Mouse (Mus musculus) telencephalon, adult 2 months (tissue): ENCODE measurements around the gene Gss.

Experiments used
- DNase-seq: peaks from one replicate; pipeline ENCODE4 v3.0.0-alpha.2; 2011; ENCODE audit warnings: low read depth, low spot score

Gene Gss

GRCm38 (mm10) chr2:155592137-155592853, at the start of gene Gss:
Gss (minus strand) TSS chr2:155592810.
- DNase-seq: peak; percentile 96

- DNase-seq: no peak
These were observed 49.2 kb upstream of the Gss start for GRCm38 (mm10) chr2:155641540-155642472.

- no peak for DNase-seq
These were observed 48.0 kb upstream of the Gss start for GRCm38 (mm10) chr2:155640656-155641055.

GRCm38 (mm10) chr2:155637411-155637810, 44.8 kb upstream of the Gss start:
- no peak for DNase-seq

GRCm38 (mm10) chr2:155636881-155637280, 44.3 kb upstream of the Gss start:
- DNase-seq: no peak

- no peak for DNase-seq
These were observed 43.4 kb upstream of the Gss start for GRCm38 (mm10) chr2:155635961-155636360.

- no peak for DNase-seq
These were observed 42.0 kb upstream of the Gss start for GRCm38 (mm10) chr2:155634562-155634961.

- no peak for DNase-seq
These were observed 41.1 kb upstream of the Gss start for GRCm38 (mm10) chr2:155633731-155634130.

GRCm38 (mm10) chr2:155633121-155633520, 40.5 kb upstream of the Gss start:
- no peak for DNase-seq

- DNase-seq: no peak
These were observed 39.7 kb upstream of the Gss start for GRCm38 (mm10) chr2:155632138-155632936.

- DNase-seq: no peak
These were observed 38.2 kb upstream of the Gss start for GRCm38 (mm10) chr2:155630590-155631416.

GRCm38 (mm10) chr2:155630153-155630552, 37.5 kb upstream of the Gss start:
- DNase-seq: no peak

GRCm38 (mm10) chr2:155629231-155629661, 36.6 kb upstream of the Gss start:
- no peak for DNase-seq

GRCm38 (mm10) chr2:155628519-155628918, 35.9 kb upstream of the Gss start:
- DNase-seq: no peak

- no peak for DNase-seq
These were observed 35.5 kb upstream of the Gss start for GRCm38 (mm10) chr2:155628112-155628511.

GRCm38 (mm10) chr2:155627030-155627738, 34.6 kb upstream of the Gss start:
- DNase-seq: no peak

- no peak for DNase-seq
These were observed 33.7 kb upstream of the Gss start for GRCm38 (mm10) chr2:155626277-155626676.

GRCm38 (mm10) chr2:155624730-155625129, 32.1 kb upstream of the Gss start:
- DNase-seq: peak; percentile 69

GRCm38 (mm10) chr2:155623996-155624395, 31.4 kb upstream of the Gss start:
- DNase-seq: no peak

GRCm38 (mm10) chr2:155622606-155623005, 30.0 kb upstream of the Gss start:
- no peak for DNase-seq
